Mouse (Mus musculus) limb, embryonic 13.5 days (tissue): ENCODE measurements around the gene Dbn1. TPM values are rescaled to one million over a fixed set of nuclear protein-coding genes. Genes with fewer than 3 reads are reported as not detected.

Experiments used
- ATAC-seq: fragments of 200-750 bp; cut with Nextera tagmentation; 2 replicates; pipeline ENCODE4 v1.8.0; 2017; ENCODE audit warnings: low read depth, moderate number of reproducible peaks, moderate TSS enrichment; ENCODE audit not compliant: low FRiP score
- H3K27ac ChIP-seq: fragments of 300-500 bp; sonication (generic); 2 replicates; pipeline ENCODE4 v1.5.1; 2015; ENCODE audit warnings: inconsistent platforms, mild to moderate bottlenecking, moderate library complexity
- H3K27me3 ChIP-seq: fragments of 300-500 bp; sonication (generic); 2 replicates; pipeline ENCODE4 v1.6.1; 2015; ENCODE audit warnings: mild to moderate bottlenecking, inconsistent platforms
- H3K36me3 ChIP-seq: fragments of 300-500 bp; sonication (generic); 2 replicates; pipeline ENCODE4 v1.6.1; 2015; ENCODE audit warnings: inconsistent platforms, mild to moderate bottlenecking, moderate library complexity
- H3K4me1 ChIP-seq: fragments of 300-500 bp; sonication (generic); 2 replicates; pipeline ENCODE4 v1.6.1; 2015; ENCODE audit warnings: inconsistent platforms
- H3K4me2 ChIP-seq: fragments of 300-500 bp; sonication (generic); replicated peaks from 2 replicates; pipeline ENCODE4 v1.6.1; 2015; ENCODE audit warnings: inconsistent platforms, mild to moderate bottlenecking, moderate library complexity
- H3K4me3 ChIP-seq: fragments of 300-500 bp; sonication (generic); 2 replicates; pipeline ENCODE4 v1.5.1; 2015; ENCODE audit warnings: moderate library complexity, mild to moderate bottlenecking, inconsistent platforms
- H3K9ac ChIP-seq: fragments of 300-500 bp; sonication (generic); 2 replicates; pipeline ENCODE4 v1.6.1; 2015; ENCODE audit warnings: mild to moderate bottlenecking, inconsistent platforms
- H3K9me3 ChIP-seq: fragments of 300-500 bp; sonication (generic); 2 replicates; pipeline ENCODE4 v1.6.1; 2016; ENCODE audit warnings: inconsistent platforms
- WGBS: fragments of 180-500 bp; shearing (Covaris S2); methylation state at CpG from one replicate; pipeline ENCODE4 v1.1.7; 2015; 5-methylcytosine and 5-hydroxymethylcytosine counted together
- polyA plus RNA-seq: library from polyadenylated mRNA; unstranded; fragments of >200 nt; fragmentation: Nextera tagmentation; extraction: Ambion mirVana; gene quantifications from 2 replicates; pipeline ENCODE4 v1.2.1, GENCODE M21; 2015

Gene Dbn1
- polyA plus RNA-seq, 1 experiment from 2014 or later: 304 TPM

GRCm38 (mm10) chr13:55462965-55463364 is 24.9 kb downstream of the Dbn1 start:
- Histone ChIP-seq H3K4me2 (no peak overlapping the region), H3K4me3 (no peak overlapping the region)
- ATAC-seq: no peak

GRCm38 (mm10) chr13:55451785-55452549 is 35.9 kb downstream of the Dbn1 start:
- ATAC-seq: no peak
- Histone ChIP-seq H3K4me3 (no peak overlapping the region), H3K36me3 (peaks cover 78% of the 10 kb centered on the region), H3K27ac (no peak overlapping the region), H3K4me1 (peaks cover 13% of the 10 kb centered on the region), H3K9ac (no peak overlapping the region), H3K4me2 (no peak overlapping the region), H3K9me3 (no peaks in the 10 kb centered on the region), H3K27me3 (no peaks in the 10 kb centered on the region)
- WGBS: 95% methylated on average over 16 of the region's 16 CpGs

More at GRCm38 (mm10) chr13:55462965-55463364, 24.9 kb downstream of the Dbn1 start:
- H3K4me1 ChIP-seq: peaks cover 29% of the 10 kb centered on the region
- no peak overlapping the region for H3K27ac ChIP-seq
- H3K9ac ChIP-seq: no peak overlapping the region
- 43% methylated on average over 2 of the region's 2 CpGs for WGBS
- no peaks in the 10 kb centered on the region for H3K9me3 ChIP-seq
- H3K36me3 ChIP-seq: peaks cover 42% of the 10 kb centered on the region
- H3K27me3 ChIP-seq: no peaks in the 10 kb centered on the region

GRCm38 (mm10) chr13:55451296-55451695 is 36.6 kb downstream of the Dbn1 start:
- Histone ChIP-seq H3K4me2 (no peak overlapping the region), H3K4me1 (peaks cover 20% of the 10 kb centered on the region), H3K4me3 (no peak overlapping the region), H3K9me3 (no peaks in the 10 kb centered on the region), H3K9ac (no peak overlapping the region), H3K27ac (no peak overlapping the region), H3K36me3 (peaks cover 73% of the 10 kb centered on the region), H3K27me3 (no peaks in the 10 kb centered on the region)
- no peak for ATAC-seq
- WGBS: 92% methylated on average over 10 of the region's 10 CpGs

- no peak for ATAC-seq
- H3K4me3 ChIP-seq: no peak overlapping the region
- H3K27ac ChIP-seq: no peak overlapping the region
- H3K9ac ChIP-seq: no peak overlapping the region
- H3K36me3 ChIP-seq: peaks cover 65% of the 10 kb centered on the region
- no peaks in the 10 kb centered on the region for H3K9me3 ChIP-seq
- no peak overlapping the region for H3K4me2 ChIP-seq
- 94% methylated on average over 11 of the region's 11 CpGs for WGBS
- H3K4me1 ChIP-seq: peaks cover 25% of the 10 kb centered on the region
- H3K27me3 ChIP-seq: no peaks in the 10 kb centered on the region
Observed at GRCm38 (mm10) chr13:55450511-55450980, 37.4 kb downstream of the Dbn1 start.

- 90% methylated on average over 17 of the region's 17 CpGs for WGBS
- Histone ChIP-seq H3K27me3 (no peaks in the 10 kb centered on the region), H3K27ac (no peak overlapping the region), H3K4me3 (no peak overlapping the region), H3K4me2 (no peak overlapping the region), H3K9me3 (no peaks in the 10 kb centered on the region), H3K36me3 (peaks cover 58% of the 10 kb centered on the region), H3K4me1 (peaks cover 25% of the 10 kb centered on the region), H3K9ac (no peak overlapping the region)
- ATAC-seq: no peak
Observed at GRCm38 (mm10) chr13:55449679-55450441, 38.1 kb downstream of the Dbn1 start.

- ATAC-seq: no peak
- no peaks in the 10 kb centered on the region for H3K27me3 ChIP-seq
- H3K36me3 ChIP-seq: peaks cover 52% of the 10 kb centered on the region
- no peaks in the 10 kb centered on the region for H3K9me3 ChIP-seq
- no peak overlapping the region for H3K9ac ChIP-seq
- H3K4me2 ChIP-seq: no peak overlapping the region
- WGBS: 88% methylated on average over 9 of the region's 9 CpGs
- H3K4me1 ChIP-seq: peaks cover 25% of the 10 kb centered on the region
- no peak overlapping the region for H3K4me3 ChIP-seq
- no peak overlapping the region for H3K27ac ChIP-seq
Observed at GRCm38 (mm10) chr13:55449205-55449604, 38.7 kb downstream of the Dbn1 start.

GRCm38 (mm10) chr13:55448131-55448530 is 39.8 kb downstream of the Dbn1 start:
- Histone ChIP-seq H3K27ac (no peak overlapping the region), H3K27me3 (no peaks in the 10 kb centered on the region), H3K9ac (no peak overlapping the region), H3K4me2 (no peak overlapping the region), H3K4me3 (no peak overlapping the region), H3K36me3 (peaks cover 41% of the 10 kb centered on the region), H3K4me1 (peaks cover 32% of the 10 kb centered on the region), H3K9me3 (no peaks in the 10 kb centered on the region)
- no peak for ATAC-seq
- WGBS: 93% methylated on average over 5 of the region's 5 CpGs

GRCm38 (mm10) chr13:55447543-55447943 is 40.4 kb downstream of the Dbn1 start:
- Histone ChIP-seq H3K27me3 (no peaks in the 10 kb centered on the region), H3K4me3 (no peak overlapping the region), H3K27ac (no peak overlapping the region), H3K9me3 (no peaks in the 10 kb centered on the region), H3K36me3 (peaks cover 35% of the 10 kb centered on the region), H3K4me2 (peak overlapping the region; percentile 86; the same call in 1 of the 2 replicates), H3K9ac (peak overlapping the region; percentile 53; the same call in 1 of the 2 replicates), H3K4me1 (peaks cover 32% of the 10 kb centered on the region)
- WGBS: 59% methylated on average over 3 of the region's 3 CpGs
- no peak for ATAC-seq

- Histone ChIP-seq H3K9me3 (no peaks in the 10 kb centered on the region), H3K4me1 (peaks cover 32% of the 10 kb centered on the region), H3K9ac (peak overlapping the region; percentile 96), H3K27ac (no peak overlapping the region), H3K4me2 (peak overlapping the region; percentile 86), H3K4me3 (peak overlapping the region; percentile 86), H3K36me3 (peaks cover 26% of the 10 kb centered on the region), H3K27me3 (no peaks in the 10 kb centered on the region)
- ATAC-seq: no peak
- WGBS: 83% methylated on average over 6 of the region's 6 CpGs
Observed at GRCm38 (mm10) chr13:55446483-55447105, 41.3 kb downstream of the Dbn1 start.

GRCm38 (mm10) chr13:55445361-55446091 is 42.4 kb downstream of the Dbn1 start:
- H3K9me3 ChIP-seq: no peaks in the 10 kb centered on the region
- H3K4me2 ChIP-seq: peak overlapping the region; percentile 86
- H3K36me3 ChIP-seq: peaks cover 15% of the 10 kb centered on the region
- peak overlapping the region; percentile 96 for H3K9ac ChIP-seq
- H3K27ac ChIP-seq: peak overlapping the region; percentile 95
- H3K4me3 ChIP-seq: peak overlapping the region; percentile 86
- H3K4me1 ChIP-seq: peaks cover 32% of the 10 kb centered on the region
- no peaks in the 10 kb centered on the region for H3K27me3 ChIP-seq
- ATAC-seq: no peak; the same call in 1 of the 2 replicates
- under 1% methylated on average over 66 of the region's 66 CpGs for WGBS

- peaks cover 32% of the 10 kb centered on the region for H3K4me1 ChIP-seq
- H3K4me2 ChIP-seq: peak within 1 kb of the TSS; percentile 86
- H3K4me3 ChIP-seq: peak within 1 kb of the TSS; percentile 86
- H3K36me3 ChIP-seq: peaks cover 9% of the 10 kb centered on the region
- WGBS: 0% methylated on average over 22 of the region's 35 CpGs
- peak within 1 kb of the TSS; percentile 95 for H3K27ac ChIP-seq
- no peaks in the 10 kb centered on the region for H3K9me3 ChIP-seq
- no peaks in the 10 kb centered on the region for H3K27me3 ChIP-seq
- peak; percentile 96 for ATAC-seq
- H3K9ac ChIP-seq: peak within 1 kb of the TSS; percentile 96
Observed at GRCm38 (mm10) chr13:55444937-55445315, 43.0 kb downstream of the Dbn1 start, which contains the start of gene Grk6. Grk6 (plus strand) TSS chr13:55445072.
